Mouse (Mus musculus): Measurements from ENCODE around the gene Reg3g.

GRCm38 (mm10) chr6:78462360-78462759 is 6.3 kb downstream of the Reg3g start:
- TF ChIP-seq CTCF (IDR thresholded peaks at IDR 0.05; ENCODE audit: control insufficient read depth, insufficient read depth, insufficient read length) (no peak), MYOG (IDR thresholded peaks at IDR 0.05; ENCODE audit: control insufficient read depth, extremely low read depth, insufficient read length) (no peak)

Data from C2C12 (cell line).